Mouse (Mus musculus) ES-E14 (cell line): Measurements from ENCODE around the gene Anks1b.

ENCODE experiments used
- CHD2 ChIP-seq: IDR thresholded peaks from 2 replicates; pipeline ENCODE4 v1.6.1; 2014; ENCODE audit warnings: mild to moderate bottlenecking, low read depth, low read length, inconsistent platforms
- HCFC1 ChIP-seq: IDR thresholded peaks from 2 replicates; pipeline ENCODE4 v1.6.1; 2012; ENCODE audit warnings: low read length, inconsistent platforms, borderline replicate concordance; ENCODE audit not compliant: insufficient read depth
- ZC3H11A ChIP-seq: IDR thresholded peaks from 2 replicates; pipeline ENCODE4 v1.6.1; 2012; ENCODE audit warnings: low read depth, mild to moderate bottlenecking, inconsistent platforms, low read length, borderline replicate concordance
- ZNF384 ChIP-seq: IDR thresholded peaks from 2 replicates; pipeline ENCODE4 v1.6.1; 2012; ENCODE audit warnings: low read depth, low read length, inconsistent platforms

DNA sequence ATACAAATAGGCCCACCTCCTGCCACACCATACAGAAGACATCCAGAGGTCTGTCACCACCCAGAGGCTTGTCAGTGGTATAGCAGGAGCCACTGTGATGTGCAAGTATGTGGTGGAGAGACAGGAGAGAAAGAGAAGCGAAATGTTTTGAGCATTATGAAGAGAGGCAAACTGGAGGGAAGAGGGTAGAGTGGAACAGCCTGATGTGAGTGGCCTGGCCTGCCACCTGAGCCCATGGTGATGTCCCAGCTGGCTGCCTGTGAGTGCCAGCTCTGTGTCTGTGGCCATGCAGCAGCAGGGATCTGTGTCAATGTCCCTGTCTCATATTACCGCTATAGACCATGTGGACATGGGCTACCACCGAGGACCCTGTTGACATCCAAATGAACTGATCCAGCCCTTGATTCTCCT, 102.1 kb downstream of the Anks1b start:
- no peak for TF ChIP-seq ZNF384
- no peak for TF ChIP-seq HCFC1
- no peak for TF ChIP-seq CHD2
- no peak for TF ChIP-seq ZC3H11A
